Mouse (Mus musculus) right cerebral cortex, postnatal 36 days (tissue): Measurements from ENCODE around the gene Rerg.

ENCODE experiments used
- DNase-seq, 2 experiments: peaks; one replicate each; pipeline ENCODE4 v3.0.0; 2022; ENCODE audit warnings: low spot score in 2 of 2, mixed read lengths in 1 of 2

Rerg gene

GRCm38 (mm10) chr6:137162481-137162880 lies 7.8 kb downstream of the Rerg start:
- DNase-seq, result no peak

DNA sequence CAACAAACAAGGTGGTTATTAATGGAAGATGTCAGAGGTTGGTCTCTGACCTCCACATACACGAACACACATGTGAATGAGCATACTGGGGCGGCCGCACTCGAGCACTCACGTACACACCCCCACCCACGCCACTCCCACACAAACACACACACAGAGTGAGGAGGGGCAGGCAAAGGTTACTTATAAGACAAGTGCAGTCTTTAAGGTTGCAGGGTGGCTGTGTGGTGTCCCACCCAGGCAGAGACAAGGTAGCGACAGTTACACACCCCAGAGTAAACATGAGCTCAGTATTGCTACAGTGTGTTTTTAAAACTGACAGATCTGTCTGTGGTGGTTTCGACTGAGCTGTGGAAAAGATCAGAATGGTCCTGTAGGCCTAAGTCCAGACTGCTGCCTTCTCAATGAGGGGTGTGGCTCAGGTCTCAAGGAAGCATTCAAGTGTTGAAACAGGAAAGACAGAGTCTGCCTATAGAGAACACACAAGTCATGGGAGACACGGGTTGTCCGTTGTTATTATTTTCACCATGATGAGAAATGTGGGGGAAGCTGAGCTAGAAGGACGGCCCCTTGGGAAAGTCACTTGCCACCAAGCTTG lies 8.7 kb downstream of the Rerg start:
- no peak for DNase-seq

- no peak for DNase-seq
Measured at GRCm38 (mm10) chr6:137159372-137159926, 10.8 kb downstream of the Rerg start.

DNA sequence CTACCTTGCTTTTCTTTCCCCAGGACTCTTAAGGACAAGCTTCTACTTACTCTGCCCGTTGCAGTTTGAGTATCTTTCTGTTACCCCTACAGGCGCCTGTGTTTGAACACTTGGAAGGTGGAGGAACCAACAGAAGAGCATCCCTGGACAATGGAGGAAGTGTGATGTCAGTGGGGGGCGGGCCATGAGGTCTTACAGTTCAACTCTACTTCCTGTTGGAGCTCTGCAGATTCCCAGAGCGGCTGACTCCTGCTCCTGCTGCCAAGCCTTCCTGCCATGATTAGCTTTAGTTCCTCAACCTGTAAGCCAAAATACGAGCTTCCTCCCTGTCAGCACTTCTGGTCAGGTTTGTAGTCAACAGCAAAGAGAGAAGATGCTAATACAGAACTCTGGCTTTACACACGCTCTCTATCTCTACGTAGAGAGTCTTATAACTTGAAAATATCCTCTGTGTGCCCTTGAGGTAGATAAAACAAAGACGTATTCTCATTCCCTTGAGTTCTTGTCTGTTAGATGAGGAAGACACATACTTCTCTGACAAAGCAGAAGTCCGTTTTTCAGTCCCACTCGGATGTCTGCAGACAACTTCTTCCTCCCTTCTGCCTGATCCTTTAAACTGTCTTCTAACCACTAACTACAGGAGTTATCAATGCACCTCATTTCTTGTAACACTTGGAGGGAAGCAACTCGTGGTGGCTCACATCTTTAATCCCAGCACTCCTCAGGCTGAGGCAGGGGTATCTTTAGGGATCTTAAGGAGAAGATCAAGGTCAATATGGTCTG lies 13.7 kb downstream of the Rerg start:
- DNase-seq, result no peak

- no peak for DNase-seq
Measured at GRCm38 (mm10) chr6:137155196-137156137, 14.8 kb downstream of the Rerg start.

- DNase-seq, result no peak
Measured at GRCm38 (mm10) chr6:137153021-137153420, 17.3 kb downstream of the Rerg start.

GRCm38 (mm10) chr6:137151015-137151414 lies 19.3 kb downstream of the Rerg start:
- no peak for DNase-seq

- no peak for DNase-seq
Measured at GRCm38 (mm10) chr6:137149833-137150232, 20.5 kb downstream of the Rerg start.

GRCm38 (mm10) chr6:137146910-137147309 lies 23.4 kb downstream of the Rerg start:
- DNase-seq, result no peak

DNA sequence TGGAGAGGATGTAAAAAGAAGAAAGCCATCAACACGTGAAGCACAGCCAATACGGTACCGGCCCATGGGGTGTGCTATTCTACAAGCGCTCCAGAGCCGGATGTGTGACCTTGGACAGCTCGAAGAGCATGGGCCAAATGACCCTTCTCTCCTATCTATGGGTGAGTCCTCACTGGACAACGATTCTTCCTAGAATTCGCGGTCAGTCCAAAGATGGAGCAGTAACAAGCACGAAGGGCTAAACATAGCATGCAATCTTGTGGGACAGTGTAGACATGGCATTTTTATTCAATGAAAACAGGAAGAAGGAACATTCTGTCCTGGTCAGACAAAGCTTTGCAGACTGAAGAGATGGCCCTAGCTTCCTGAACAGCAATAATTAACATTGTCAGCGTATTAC lies 24.7 kb downstream of the Rerg start:
- no peak for DNase-seq

GRCm38 (mm10) chr6:137144958-137145535 lies 25.2 kb downstream of the Rerg start:
- no peak for DNase-seq

GRCm38 (mm10) chr6:137144526-137144840 lies 25.8 kb downstream of the Rerg start:
- DNase-seq, result no peak

- no peak for DNase-seq
Measured at GRCm38 (mm10) chr6:137143818-137144525, 26.3 kb downstream of the Rerg start.

GRCm38 (mm10) chr6:137142796-137143195 lies 27.5 kb downstream of the Rerg start:
- no peak for DNase-seq

- DNase-seq, result no peak
Measured at GRCm38 (mm10) chr6:137141247-137141820, 29.0 kb downstream of the Rerg start.

GRCm38 (mm10) chr6:137138822-137139221 lies 31.5 kb downstream of the Rerg start:
- DNase-seq, result no peak

- no peak for DNase-seq
Measured at GRCm38 (mm10) chr6:137138391-137138790, 31.9 kb downstream of the Rerg start.

- DNase-seq, result no peak
Measured at GRCm38 (mm10) chr6:137136401-137136800, 33.9 kb downstream of the Rerg start.

GRCm38 (mm10) chr6:137135506-137136391 lies 34.5 kb downstream of the Rerg start:
- no peak for DNase-seq

DNA sequence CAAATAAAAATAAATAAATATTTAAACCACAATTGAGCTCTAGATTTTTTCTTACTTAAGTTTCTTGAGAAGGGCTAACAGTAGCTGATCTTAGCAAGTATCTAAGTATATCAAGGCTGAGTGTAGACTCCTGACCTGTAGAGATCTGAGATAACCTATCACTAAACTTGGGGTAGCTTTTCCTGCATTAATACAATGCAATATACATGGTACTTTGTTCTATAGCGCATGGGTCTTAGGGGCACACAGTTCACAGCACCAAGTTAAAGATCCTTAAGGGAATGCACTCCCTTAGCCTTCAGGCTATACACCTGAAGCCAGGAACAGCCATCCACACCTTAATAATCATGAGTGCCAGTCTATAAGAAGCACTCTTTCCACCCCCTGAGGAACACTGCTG lies 38.5 kb downstream of the Rerg start:
- DNase-seq, result no peak
